Mouse (Mus musculus) cerebellum, adult 2 months (tissue): ENCODE measurements at regions not wholly inside any gene's neighbourhood (a gene's known extent, or its start where the extent isn't known, plus 50 kb on each side); places are given as distances from the start of the nearest gene placed in this dataset.

ENCODE experiments used
- CTCF ChIP-seq: fragments of 200-500 bp; IDR thresholded peaks from 2 replicates; pipeline ENCODE4 v1.5.1; 2011; ENCODE audit warnings: low read depth, mild to moderate bottlenecking, control low read depth, low read length, moderate library complexity, borderline replicate concordance; ENCODE audit not compliant: insufficient read depth
- POLR2A ChIP-seq: fragments of 200-500 bp; IDR thresholded peaks from 2 replicates; pipeline ENCODE4 v1.6.1; 2011; ENCODE audit warnings: low read length, control low read depth, borderline replicate concordance; ENCODE audit not compliant: insufficient read depth

DNA sequence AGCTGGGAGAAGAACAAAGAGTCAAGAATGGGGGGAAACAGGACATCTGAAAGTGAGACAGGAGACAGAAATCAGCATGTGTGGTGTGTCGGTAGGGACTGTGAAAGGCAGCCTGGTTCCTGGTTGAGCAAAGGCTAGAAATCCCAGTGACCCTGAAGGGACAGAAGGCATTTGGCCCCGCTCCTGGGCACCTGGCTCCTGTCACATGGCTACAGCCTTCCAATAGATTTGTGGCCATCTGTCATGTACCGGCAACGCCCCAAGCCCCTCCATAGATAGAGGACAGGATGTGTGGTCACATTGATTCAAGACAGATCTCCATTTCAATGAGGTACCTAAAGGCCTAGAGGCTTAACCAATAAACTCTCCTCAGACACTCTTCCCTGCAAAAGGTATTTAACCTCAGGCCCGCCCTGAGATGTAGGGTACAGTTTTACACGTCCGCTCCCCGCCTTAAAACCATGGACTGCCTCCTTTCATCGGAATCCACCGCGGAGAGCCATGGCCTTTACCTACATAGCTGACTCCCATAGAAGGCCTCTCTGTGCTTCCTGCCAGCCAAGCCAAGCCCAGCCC, 68.0 kb upstream of the Lmcd1 start:
- TF ChIP-seq CTCF (no peak), POLR2A (no peak)
